38 mouse cellular contexts compared by ENCODE assay signal in genomic region chr7:123992121-123992520, GRCm38 (mm10). TPM values are rescaled to one million over a fixed set of nuclear protein-coding genes. Genes with fewer than 3 reads are reported as not detected.
"Had no signal": no experiment of that assay in that cellular context is flagged by ENCODE, and none has a peak within 500 bp of the region (broad histone marks: within the 10 kb centered on the region; RNA-seq: fewer than 3 reads in every experiment).

No protein-coding gene starts in this region.

- H3K9me3 ChIP-seq: heart, embryonic 10.5 days; heart, embryonic 12.5 days; heart, embryonic 13.5 days; heart, embryonic 15.5 days; hindbrain, embryonic 10.5 days; hindbrain, embryonic 12.5 days; hindbrain, embryonic 13.5 days; hindbrain, embryonic 15.5 days; intestine, embryonic 15.5 days; kidney, embryonic 15.5 days had no signal

- H3K4me3 ChIP-seq: heart, embryonic 10.5 days; heart, embryonic 12.5 days; heart, embryonic 13.5 days; heart, embryonic 15.5 days; hindbrain, embryonic 10.5 days; hindbrain, embryonic 12.5 days; hindbrain, embryonic 13.5 days; hindbrain, embryonic 15.5 days; intestine, embryonic 15.5 days; kidney, embryonic 15.5 days; layer of hippocampus, adult 2 months had no signal

- ATAC-seq: hindbrain, embryonic 16.5 days; hindbrain, postnatal 0 days; inflammation-experienced regulatory T-cells, adult 6 months; intestine, embryonic 15.5 days; intestine, embryonic 16.5 days; intestine, postnatal 0 days had no signal

- DNase-seq: heart, postnatal 10 days; heart, postnatal 14 days; heart, postnatal 36 days; heart, postnatal 4 days; kidney, adult 11 months; kidney, adult 18-20 months; kidney, adult 2 months; kidney, adult 8-10 months; kidney, adult 9 months; kidney, postnatal 10 days; kidney, postnatal 14 days; kidney, postnatal 25 days; kidney, postnatal 36 days; kidney, postnatal 4 days; layer of hippocampus, adult 9-11 months; layer of hippocampus, postnatal 36 days had no signal

- H3K4me2 ChIP-seq: heart, embryonic 11.5 days; heart, embryonic 12.5 days; heart, embryonic 13.5 days; heart, embryonic 15.5 days; hindbrain, embryonic 12.5 days; hindbrain, embryonic 13.5 days; hindbrain, embryonic 14.5 days; hindbrain, embryonic 15.5 days; intestine, embryonic 15.5 days; kidney, embryonic 15.5 days had no signal

- H3K9ac ChIP-seq: heart, embryonic 12.5 days; heart, embryonic 13.5 days; heart, embryonic 15.5 days; hindbrain, embryonic 12.5 days; hindbrain, embryonic 13.5 days; hindbrain, embryonic 14.5 days; hindbrain, embryonic 15.5 days; intestine, embryonic 15.5 days; kidney, embryonic 15.5 days had no signal

- H3K4me1 ChIP-seq: heart, embryonic 10.5 days; heart, embryonic 12.5 days; heart, embryonic 13.5 days; heart, embryonic 15.5 days; hindbrain, embryonic 12.5 days; hindbrain, embryonic 13.5 days; hindbrain, embryonic 15.5 days; intestine, embryonic 15.5 days; kidney, embryonic 15.5 days had no signal

- H3K27ac ChIP-seq: heart, embryonic 10.5 days; heart, embryonic 13.5 days; heart, embryonic 15.5 days; hindbrain, embryonic 10.5 days; hindbrain, embryonic 12.5 days; hindbrain, embryonic 13.5 days; hindbrain, embryonic 14.5 days; hindbrain, embryonic 15.5 days; hindbrain, postnatal 0 days; intestine, embryonic 15.5 days; kidney, embryonic 15.5 days; kidney, postnatal 0 days; layer of hippocampus, adult 2 months had no signal

- H3K36me3 ChIP-seq: heart, embryonic 10.5 days; heart, embryonic 12.5 days; heart, embryonic 13.5 days; heart, embryonic 15.5 days; hindbrain, embryonic 10.5 days; hindbrain, embryonic 12.5 days; hindbrain, embryonic 13.5 days; hindbrain, embryonic 15.5 days; intestine, embryonic 15.5 days; kidney, embryonic 15.5 days had no signal

- H3K27me3 ChIP-seq: hindbrain, embryonic 15.5 days had no signal

RNA-seq across cellular contexts. Expression of gene Hs3st4, which starts 9.5 kb away (rescaled TPM):
- total RNA-seq: heart, postnatal 14 days; heart, postnatal 36 days; hematopoietic stem cell, adult 5-6 weeks had no signal
- polyA plus RNA-seq: inflammation-experienced regulatory T-cells, adult 6 months; intestine, embryonic 14.5 days; intestine, postnatal 0 days; kidney, adult 2 months; large intestine, adult 2 months had no signal
